Mouse (Mus musculus) fibroblast of lung, adult 2 months (primary cell): ENCODE measurements at regions not wholly inside any gene's neighbourhood (a gene's known extent, or its start where the extent isn't known, plus 50 kb on each side); places are given as distances from the start of the nearest gene placed in this dataset.

ENCODE experiments used
- DNase-seq: peaks from one replicate; pipeline ENCODE4 v3.0.0-alpha.2; 2011; ENCODE audit warnings: low read depth

DNA sequence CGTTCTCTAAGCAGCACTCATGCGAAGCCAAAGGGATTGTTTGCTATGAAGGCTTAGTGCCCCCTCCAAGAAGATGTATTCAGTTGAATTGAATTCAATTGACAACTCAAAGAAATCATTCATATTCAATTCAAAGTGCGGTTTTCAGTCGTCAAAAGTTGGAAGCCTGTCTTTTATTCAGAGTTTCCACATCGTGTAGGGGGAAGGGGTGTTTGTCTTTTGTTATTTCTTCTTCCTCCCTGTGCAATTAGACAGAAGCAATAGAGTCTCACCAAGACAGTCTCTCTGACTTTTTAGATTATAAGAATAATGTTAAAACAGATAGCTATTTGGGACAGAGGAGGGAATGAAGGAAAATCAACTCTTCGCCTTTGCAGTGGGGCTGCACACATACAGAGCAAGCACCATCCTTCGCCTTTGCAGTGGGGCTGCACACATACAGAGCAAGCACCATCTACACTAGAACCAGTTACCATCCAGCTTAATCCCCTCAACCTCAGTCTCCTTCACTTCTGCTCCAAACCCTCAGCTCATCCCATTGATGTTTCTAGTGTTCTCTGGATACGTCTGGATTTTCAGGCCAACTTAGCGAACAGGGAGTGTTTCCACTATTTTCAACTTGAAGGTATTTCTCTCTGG is 246.7 kb downstream of the Fam49a start:
- DNase-seq: no peak

DNA sequence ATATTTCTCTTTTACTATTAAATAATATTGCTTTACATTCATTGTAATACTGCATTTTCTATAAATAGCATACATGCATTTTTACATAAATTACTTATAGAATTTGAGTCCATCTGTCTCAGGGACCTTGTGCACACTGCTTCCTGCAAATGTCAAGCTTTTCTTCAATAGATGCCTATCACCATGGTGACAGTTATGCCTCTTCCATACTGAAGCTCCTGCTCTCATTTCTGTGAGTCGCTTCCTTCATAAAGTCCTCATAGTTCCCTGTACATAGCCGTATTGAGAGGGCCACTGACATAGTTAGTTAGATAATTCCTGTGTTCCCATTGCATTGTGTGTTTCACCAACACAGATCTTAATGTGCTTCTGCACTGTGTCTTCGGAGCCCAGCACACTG is 244.7 kb downstream of the Fam49a start:
- DNase-seq: no peak

DNA sequence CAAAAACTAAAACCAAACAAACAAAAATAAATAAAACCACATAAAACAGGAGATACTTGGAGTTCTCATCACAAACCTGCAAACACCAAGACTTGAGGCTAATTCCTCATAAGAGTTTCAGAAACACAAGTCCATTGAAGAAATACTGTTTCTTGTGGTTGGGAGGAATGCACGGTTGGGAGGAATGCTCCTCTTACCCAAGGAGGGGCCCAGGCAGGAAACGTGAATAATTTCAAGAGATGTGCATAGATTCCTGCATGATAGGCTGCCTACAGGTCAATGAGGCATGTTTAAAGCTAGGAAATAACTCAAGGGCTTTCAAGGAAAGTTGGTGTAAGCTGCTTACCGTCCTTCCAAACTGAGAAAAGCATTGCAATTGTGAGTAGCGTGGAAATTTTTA is 243.7 kb downstream of the Fam49a start:
- no peak for DNase-seq

DNA sequence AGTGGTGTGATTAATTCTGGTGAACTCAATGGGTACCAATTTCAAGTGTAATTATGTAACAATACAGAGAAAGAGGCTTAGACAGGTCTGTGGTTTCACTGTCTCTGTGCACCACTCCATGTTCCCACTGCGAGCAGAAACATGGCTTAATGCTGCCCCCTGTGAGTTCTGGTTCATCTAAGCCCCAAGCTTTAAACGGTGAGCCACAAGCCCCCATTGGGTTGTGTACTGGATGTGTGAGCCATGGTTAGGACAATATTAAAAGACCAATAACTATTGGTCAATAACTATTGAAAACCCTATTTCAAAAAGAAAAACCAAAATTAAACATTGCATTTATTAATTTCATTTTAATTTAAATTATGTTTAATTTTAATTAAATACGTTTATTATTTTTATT is 238.0 kb downstream of the Fam49a start:
- no peak for DNase-seq

DNA sequence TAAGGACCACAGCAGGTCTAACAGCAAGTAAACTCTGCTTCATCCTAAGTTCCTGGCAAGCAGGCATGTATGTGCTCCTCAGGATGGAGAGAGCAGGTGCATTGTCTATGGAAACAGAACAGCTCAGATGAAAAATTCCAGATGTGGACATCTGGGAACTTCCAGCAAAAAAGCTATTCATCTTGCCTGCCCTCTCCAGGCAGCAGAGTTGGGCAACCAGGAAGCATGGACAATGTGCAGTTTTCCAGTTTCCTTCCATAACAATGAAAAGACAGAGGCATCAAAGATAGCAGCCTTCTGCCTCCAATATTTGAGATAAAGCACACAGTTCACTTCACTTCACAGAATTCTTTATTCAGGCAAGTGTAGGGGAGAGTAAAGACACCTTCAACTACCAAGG is 236.7 kb downstream of the Fam49a start:
- DNase-seq: no peak

DNA sequence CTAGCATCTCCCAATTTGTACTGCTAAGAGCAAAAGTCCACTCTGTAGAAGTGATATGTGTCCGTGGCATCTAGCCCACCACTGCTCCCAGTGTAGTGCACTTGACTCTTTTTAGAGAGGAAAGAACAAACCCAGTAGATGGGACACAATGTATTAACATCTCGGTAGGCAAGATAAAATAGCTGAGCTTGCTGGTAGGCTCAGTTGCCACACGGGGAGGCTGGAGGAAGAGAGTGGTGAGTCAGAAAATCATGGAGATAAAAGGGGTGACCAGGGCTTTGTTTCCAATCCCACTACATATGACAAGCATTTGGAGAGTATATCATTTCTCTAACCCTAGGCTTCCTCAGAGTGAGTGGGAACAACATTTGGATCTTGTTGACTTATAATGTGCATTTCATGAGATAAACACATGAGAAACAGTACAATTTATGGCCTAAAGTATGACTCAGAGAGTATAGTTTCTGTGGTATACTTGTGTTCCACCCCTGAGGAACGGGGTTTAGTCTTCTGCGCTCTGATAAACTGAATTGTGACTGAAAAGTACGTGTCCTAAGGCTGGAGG is 235.4 kb downstream of the Fam49a start:
- DNase-seq: no peak

DNA sequence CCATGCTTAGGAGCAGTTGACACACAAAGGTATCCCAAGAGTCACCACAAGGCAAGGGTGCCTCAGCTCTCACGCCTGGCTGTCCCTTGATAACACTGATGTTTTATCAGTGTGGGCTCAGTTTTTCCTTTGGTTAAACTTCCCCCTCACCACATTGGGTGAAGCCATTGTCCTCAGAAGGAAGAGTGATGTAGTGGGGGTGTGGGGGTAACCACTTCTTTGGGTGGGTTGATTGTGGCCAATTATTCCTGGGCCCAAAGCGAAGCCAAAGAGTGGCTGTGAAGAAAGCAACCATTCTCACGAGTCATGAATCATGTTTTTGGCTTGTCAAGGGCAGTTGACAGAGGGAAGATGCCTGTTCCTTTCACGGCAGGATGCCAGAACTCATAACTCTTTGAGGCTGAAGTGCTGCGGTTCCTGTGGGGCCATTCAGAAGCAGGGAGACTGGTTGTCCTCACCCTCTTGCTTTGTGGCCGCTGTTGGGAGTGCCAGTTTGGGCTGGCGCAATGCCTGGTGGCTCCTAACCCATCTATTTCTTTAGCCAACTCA is 234.7 kb downstream of the Fam49a start:
- DNase-seq: peak; percentile 83

DNA sequence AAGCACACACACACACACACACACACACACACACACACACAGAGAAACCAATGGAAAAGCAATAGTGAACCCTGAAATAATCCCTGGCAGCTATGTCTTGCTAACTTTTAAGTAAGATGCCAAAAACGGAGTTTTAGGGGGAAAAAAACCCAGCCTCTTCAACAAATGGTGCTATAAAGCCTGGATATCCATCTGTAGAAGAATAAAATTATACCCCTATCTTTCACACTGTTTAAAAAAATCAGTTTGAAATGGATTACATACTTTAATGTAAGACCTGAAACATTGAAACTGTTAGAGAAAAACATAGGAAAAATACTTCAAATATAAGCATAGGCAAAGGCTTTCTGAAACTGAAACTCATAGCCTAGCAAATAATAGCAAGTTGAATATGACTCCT is 228.2 kb downstream of the Fam49a start:
- DNase-seq: no peak

DNA sequence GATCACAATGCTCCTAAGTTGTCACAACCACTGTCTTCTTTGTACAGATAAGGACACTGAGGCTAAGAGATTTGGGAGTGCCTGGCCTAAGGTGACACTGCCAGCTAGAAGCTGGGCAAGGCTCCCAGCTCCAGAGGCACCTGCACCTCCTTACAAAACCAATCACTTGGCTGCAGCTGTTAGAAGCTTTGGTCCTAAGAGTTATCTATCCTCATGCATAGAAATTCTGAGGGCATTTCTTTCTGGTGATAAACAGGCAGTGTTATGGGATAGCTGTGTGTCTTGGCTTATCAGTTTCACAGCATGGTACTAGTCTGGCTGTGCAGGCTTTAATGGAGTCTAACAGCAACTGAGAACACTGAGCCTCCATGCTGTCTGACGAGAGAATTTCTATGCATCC is 226.2 kb downstream of the Fam49a start:
- no peak for DNase-seq

DNA sequence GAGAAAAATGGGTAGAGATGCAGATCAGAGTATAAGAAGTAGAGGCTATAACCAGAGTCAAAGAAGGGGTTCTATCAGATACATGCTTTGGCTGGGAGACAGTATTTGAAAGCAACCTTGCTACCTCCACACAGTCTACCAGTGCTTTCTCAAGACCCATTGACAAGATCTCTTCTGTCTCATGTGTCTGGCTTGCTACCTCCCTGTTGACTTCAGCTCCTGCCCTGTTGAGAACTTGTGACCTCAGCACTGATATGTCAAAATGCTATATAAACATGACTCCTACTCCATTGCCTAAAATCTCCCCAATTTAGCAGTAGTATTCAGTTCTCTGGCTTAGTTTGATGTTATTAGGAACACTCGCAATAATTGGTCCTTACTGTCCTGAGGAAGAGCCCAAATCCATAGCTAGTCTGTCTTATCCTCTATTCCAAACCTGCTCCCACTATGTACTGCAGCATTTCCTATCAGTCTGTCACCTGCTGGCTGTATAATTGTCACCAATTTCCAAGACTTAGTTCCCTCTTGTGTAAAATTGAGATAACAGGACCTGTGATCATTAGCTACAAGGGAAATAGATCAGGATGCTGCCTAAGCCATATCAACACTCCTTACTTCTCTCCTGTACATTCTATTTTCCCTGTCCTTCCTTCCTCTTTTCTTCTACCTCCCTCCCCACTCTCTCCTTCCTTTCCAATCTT is 224.9 kb downstream of the Fam49a start:
- no peak for DNase-seq

DNA sequence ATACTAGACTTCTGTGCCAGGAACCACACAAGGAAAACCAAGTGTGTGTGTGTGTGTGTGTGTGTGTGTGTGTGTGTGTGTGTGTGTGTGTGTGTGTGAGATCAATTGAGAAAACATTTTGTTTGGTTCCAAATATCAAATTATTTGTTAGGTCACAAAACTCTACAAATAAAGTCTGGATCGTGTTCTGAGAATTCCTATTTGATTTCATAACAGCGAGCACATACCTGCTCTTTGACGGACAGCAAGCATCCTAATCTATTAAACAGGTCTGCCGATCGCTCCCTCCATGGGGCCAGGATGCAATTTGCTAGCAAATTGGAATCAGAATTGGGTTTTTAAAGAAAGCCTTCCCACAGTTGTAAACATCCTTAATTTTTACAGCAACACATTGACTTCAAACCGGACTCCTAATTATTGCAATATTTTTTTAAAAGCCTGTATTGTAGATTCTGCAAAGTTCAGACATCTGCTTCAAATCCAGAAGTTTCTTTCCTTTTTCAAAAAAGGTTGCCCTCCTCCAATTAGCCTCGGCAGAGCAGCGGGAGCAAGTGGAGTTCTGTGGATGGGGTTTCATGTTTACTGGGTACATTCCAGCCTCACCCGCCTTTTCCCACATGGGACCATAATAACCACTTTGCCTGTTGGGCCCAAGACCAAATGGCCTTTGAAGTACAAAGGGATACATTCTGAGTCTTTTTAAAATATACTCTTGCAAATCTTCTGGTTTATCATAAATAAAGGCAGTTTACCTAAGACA is 223.2 kb downstream of the Fam49a start:
- DNase-seq: peak; percentile 13

DNA sequence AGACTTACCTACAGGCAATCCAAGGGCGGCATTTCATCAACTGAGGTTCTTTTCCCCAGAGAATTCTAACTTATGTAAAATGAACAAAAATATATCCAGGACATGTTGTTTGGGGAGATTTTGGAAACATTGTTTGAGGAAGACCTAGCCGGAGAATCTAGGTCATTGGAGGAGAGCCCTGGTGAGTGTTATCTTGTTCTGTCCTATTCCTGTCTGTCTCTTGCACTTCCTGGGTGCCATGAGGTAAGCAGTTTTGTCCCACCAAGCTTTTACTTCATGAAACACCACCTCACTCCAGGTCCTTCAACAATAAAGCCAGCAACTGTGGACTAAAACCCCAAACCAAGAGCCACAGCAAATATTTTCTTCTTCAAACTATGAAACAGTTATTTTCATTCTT is 218.5 kb downstream of the Fam49a start:
- DNase-seq: no peak

DNA sequence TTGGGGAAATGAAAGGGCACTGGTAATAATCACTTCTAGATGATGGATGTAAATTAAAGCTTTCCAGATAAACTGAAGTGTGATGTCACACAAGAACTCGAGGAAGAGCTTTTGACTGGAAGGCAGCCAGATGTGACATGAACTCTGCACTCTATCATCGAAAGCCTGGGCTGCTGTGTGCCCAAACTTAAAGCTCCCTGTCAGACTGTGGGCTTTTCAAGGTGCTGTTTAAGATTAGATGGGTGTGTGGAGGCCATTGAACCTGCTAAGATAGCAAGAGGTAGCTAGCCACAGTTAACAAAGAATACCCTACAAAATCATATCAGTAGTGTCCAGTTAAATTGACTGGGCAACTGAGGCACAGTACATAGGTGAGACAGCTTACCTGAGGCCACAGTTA is 190.1 kb downstream of the Fam49a start:
- DNase-seq: no peak

DNA sequence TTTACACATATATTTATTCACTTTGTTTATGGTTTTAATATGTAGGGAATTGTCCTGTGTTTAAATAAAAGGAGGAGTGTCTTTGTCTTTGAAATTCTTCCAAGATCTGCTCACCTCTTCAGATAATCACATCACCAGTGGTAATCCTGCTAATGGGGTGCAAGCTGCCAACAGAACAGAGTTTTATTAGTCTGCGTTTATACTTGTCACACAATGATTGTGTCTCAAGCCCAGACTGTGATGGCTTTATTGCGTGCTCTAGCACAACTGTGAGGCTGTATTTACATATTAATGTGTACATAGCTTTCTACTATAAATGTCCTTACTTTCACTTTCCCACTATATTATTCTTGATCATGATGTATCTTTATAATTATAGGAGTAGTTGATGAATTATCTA is 184.8 kb downstream of the Fam49a start:
- DNase-seq: no peak

DNA sequence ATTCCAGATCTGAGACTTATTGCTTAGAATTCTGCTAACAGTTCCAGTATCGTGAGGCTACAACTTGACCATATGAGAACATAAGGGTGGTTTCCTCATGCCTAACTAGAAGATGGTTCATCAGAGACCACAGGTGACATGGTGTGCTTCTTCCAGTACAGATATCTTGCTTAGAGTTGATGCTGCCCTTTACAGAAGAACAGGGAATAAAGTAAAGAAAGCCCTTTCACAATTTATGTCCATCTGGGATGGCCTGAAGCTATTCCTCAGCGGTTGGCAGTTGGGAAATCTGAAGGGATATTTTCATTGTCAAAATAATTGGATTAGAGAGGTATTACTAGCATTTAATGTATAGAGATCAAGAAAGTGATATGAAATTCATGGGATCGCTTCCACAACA is 184.3 kb downstream of the Fam49a start:
- no peak for DNase-seq

DNA sequence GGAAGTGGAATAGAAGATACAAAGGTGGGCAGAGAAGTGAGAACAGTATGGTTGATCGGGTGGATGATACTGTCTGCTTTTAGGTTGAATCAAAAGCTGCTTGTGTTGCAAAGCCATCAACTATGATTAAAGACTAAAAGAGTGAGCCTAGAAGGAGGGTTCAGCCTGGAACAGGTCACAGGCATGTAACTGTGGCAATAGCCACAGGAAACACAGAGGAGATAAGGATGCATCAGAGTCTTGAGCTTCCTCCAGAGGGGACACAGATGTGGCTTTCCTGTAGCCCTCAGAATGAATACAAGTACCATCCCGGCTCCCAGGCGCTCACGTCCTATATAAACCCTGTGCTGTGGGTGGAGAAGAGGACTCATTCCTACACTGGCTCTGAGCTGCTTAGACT is 180.9 kb downstream of the Fam49a start:
- DNase-seq: no peak

DNA sequence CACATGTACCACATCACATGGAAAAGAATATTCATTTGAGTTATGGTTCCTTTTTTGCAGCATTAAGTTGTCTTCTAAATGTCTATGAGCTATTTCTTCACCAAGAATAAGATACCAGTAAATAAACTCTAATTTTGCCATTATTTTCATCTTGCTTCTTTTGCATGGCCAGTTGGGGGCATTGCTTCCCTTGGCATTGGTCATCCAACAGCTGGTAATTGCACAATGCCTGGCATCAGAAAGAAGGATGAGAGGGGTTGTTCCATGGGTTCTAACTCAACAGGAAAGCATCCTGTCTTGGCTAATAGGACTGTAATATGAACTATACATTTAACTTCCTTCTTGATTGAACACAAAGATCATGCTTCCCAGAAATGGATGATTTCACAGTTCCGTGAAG is 174.4 kb downstream of the Fam49a start:
- DNase-seq: no peak

DNA sequence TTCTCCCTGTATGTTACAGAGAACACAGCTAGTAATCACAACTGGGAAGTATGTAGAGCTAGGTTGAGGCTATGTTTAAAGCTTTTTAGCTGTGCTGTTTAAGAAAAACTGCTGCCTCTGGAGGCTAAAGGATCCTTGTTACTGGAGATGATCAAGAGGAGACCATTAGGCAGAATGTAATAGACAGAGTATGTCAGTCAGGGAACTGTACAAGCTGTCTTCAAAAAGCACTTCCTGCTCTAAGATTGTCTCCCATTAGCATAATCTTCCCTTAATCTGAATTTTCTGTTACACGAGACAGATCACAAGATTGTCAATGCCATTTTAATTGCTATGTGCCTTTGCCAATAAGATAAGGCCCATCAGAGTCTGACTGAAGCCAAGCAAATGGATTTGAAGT is 170.7 kb downstream of the Fam49a start:
- DNase-seq: no peak
